Mouse (Mus musculus): ENCODE results near the gene Fam161a.

The Fam161a gene

GRCm38 (mm10) chr11:23007481-23008180 lies at the start of gene Fam161a:
Fam161a (plus strand) TSS chr11:23007531.
- DNase-seq: peak; percentile 96

- DNase-seq: peak; percentile 22
Observed at GRCm38 (mm10) chr11:22957791-22958374, 49.4 kb upstream of the Fam161a start.

- DNase-seq: no peak
Observed at GRCm38 (mm10) chr11:22962101-22962500, 45.2 kb upstream of the Fam161a start.

- no peak for DNase-seq
Observed at GRCm38 (mm10) chr11:22964401-22964800, 42.9 kb upstream of the Fam161a start.

GRCm38 (mm10) chr11:22965503-22965902 lies 41.8 kb upstream of the Fam161a start:
- no peak for DNase-seq

GRCm38 (mm10) chr11:22969486-22969885 lies 37.8 kb upstream of the Fam161a start:
- DNase-seq: peak; percentile 42

GRCm38 (mm10) chr11:22970546-22970945 lies 36.8 kb upstream of the Fam161a start:
- no peak for DNase-seq

- DNase-seq: peak; percentile 87
Observed at GRCm38 (mm10) chr11:22971835-22972709, 35.3 kb upstream of the Fam161a start, which contains the start of gene Zrsr1. Zrsr1 (plus strand) TSS chr11:22972005.

GRCm38 (mm10) chr11:22972746-22973526 lies 34.4 kb upstream of the Fam161a start:
- peak; percentile 87 for DNase-seq

GRCm38 (mm10) chr11:22973599-22973998 lies 33.7 kb upstream of the Fam161a start:
- DNase-seq: no peak

GRCm38 (mm10) chr11:22978215-22978614 lies 29.1 kb upstream of the Fam161a start:
- DNase-seq: no peak

- no peak for DNase-seq
Observed at GRCm38 (mm10) chr11:22978711-22979110, 28.6 kb upstream of the Fam161a start.

- no peak for DNase-seq
Observed at GRCm38 (mm10) chr11:22979221-22979620, 28.1 kb upstream of the Fam161a start.

- no peak for DNase-seq
Observed at GRCm38 (mm10) chr11:22981041-22981440, 26.3 kb upstream of the Fam161a start.

- no peak for DNase-seq
Observed at GRCm38 (mm10) chr11:22981543-22981950, 25.8 kb upstream of the Fam161a start.

- peak; percentile 96 for DNase-seq
Observed at GRCm38 (mm10) chr11:22981984-22982757, 25.2 kb upstream of the Fam161a start, which contains the start of the genes Gm28048 and Commd1. Gm28048 (minus strand) TSS chr11:22982090. Commd1 (minus strand) TSS chr11:22982382.

GRCm38 (mm10) chr11:22982846-22983245 lies 24.5 kb upstream of the Fam161a start:
- no peak for DNase-seq

- no peak for DNase-seq
Observed at GRCm38 (mm10) chr11:22985510-22985909, 21.8 kb upstream of the Fam161a start.

- DNase-seq: peak; percentile 80
Observed at GRCm38 (mm10) chr11:22987357-22987756, 20.0 kb upstream of the Fam161a start.

- no peak for DNase-seq
Observed at GRCm38 (mm10) chr11:22989786-22990185, 17.5 kb upstream of the Fam161a start.

- DNase-seq: peak; percentile 94
Observed at GRCm38 (mm10) chr11:22990393-22991126, 16.8 kb upstream of the Fam161a start, which contains the start of gene Cct4. Cct4 (plus strand) TSS chr11:22990519.
